Mouse (Mus musculus) embryonic fibroblast, embryonic 13.5 days (primary cell): ENCODE data around the gene Car15.

Source experiments
- CTCF ChIP-seq: IDR thresholded peaks from 2 replicates; pipeline ENCODE4 v1.5.1; 2011; ENCODE audit warnings: mild to moderate bottlenecking, control low read depth, low read length, moderate library complexity, borderline replicate concordance; ENCODE audit not compliant: insufficient read depth
- POLR2A ChIP-seq: IDR thresholded peaks from 2 replicates; pipeline ENCODE4 v1.6.1; 2011; ENCODE audit warnings: low read depth, mild to moderate bottlenecking, control low read depth, low read length, moderate library complexity

- TF ChIP-seq POLR2A, result no peak
- TF ChIP-seq CTCF, result no peak
Observed at GRCm38 (mm10) chr16:17834543-17834942, 3.6 kb downstream of the Car15 start.
